Mouse (Mus musculus) bone marrow macrophage, adult 2 months (primary cell): ENCODE measurements around the gene Comtd1.

Experiments
- CTCF ChIP-seq: IDR thresholded peaks from 2 replicates; pipeline ENCODE4 v1.5.1; 2012; ENCODE audit warnings: low read depth, mild to moderate bottlenecking, low read length, moderate library complexity
- POLR2A ChIP-seq: IDR thresholded peaks from 2 replicates; pipeline ENCODE4 v1.6.1; 2012; ENCODE audit warnings: mild to moderate bottlenecking, low read depth, low read length, borderline replicate concordance

- TF ChIP-seq CTCF (peak; percentile 94), POLR2A (no peak)
Observed at GRCm38 (mm10) chr14:21848166-21849154, at the start of gene Comtd1.
